Mouse (Mus musculus) frontal cortex, postnatal 36 days (tissue): ENCODE data around the gene Nfatc2ip.
"Not testable (repeated sequence)": the region's sequence is repeated elsewhere in the genome, so short reads cannot be mapped to it uniquely, and the experiment has no call there.

ENCODE experiments used
- DNase-seq, 2 experiments: peaks; one replicate each; pipeline ENCODE4 v3.0.0; 2022; ENCODE audit warnings: low spot score in 2 of 2

Gene Nfatc2ip

DNA sequence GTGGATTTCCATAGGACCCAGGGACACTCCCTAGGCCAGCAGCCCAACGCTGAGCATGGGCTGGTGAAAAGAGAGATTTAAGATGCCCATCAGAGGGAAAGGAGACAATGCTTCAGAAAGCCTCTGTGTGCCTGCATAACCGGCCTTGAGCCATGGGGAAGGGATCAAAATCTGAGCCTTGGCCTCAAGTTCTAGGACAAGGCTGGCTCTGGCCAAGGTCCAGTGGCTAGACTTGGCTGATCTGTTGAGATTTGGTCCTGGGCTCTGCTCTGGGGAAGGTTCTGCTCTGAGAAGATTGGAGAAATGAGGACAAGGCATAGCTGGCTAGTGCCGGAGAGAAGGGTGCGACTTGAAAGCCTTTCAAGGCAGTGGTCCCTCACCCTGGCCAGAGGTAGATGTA lies 14.5 kb upstream of the Nfatc2ip start:
- no peak for DNase-seq

DNA sequence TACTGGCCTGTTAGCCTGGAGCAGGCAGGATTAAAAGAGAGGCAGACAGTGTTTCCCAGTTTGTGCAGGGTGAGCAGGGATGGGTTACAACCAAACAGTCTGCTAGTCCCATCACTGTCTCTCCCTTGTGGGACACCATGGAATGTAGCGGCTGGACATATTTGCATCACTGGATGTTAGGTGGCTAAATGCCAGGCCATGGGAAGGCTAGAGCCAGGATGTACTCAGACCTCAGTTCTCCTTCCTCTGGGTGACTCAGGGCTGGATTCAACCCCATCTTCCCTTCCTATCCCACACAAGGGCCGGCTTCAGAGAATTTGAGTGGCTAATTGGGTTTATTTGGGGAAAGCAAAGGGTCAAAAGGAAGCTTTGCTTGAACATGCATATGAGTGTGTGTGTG lies 12.1 kb upstream of the Nfatc2ip start:
- DNase-seq: no peak

GRCm38 (mm10) chr7:126402518-126402917 lies 6.0 kb upstream of the Nfatc2ip start:
- DNase-seq: not testable (repeated sequence)

DNA sequence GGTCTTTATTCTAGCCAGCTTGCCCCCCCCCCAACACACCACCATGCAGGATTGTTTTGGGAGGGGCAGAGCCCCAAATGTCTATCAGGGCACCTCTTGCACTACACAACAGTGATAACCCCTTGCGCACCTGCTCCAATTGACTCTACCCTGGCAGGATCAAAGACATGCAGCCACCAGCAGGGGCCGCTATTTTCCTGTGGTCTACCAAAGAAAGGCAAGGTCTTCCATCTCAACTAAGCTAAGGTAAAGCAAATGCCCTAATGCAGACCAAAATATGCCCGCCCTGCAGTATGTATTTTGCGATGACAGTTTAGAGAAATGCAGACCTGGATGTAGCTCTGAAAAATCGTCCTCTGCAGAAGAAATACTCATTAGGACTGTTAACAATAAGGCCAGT lies 3.0 kb upstream of the Nfatc2ip start:
- peak; percentile 76 to 78 for DNase-seq

- DNase-seq: no peak
These were observed 1.3 kb upstream of the Nfatc2ip start for GRCm38 (mm10) chr7:126397822-126398221.

- DNase-seq: no peak
These were observed 684 bp upstream of the Nfatc2ip start for GRCm38 (mm10) chr7:126397221-126397620.

DNA sequence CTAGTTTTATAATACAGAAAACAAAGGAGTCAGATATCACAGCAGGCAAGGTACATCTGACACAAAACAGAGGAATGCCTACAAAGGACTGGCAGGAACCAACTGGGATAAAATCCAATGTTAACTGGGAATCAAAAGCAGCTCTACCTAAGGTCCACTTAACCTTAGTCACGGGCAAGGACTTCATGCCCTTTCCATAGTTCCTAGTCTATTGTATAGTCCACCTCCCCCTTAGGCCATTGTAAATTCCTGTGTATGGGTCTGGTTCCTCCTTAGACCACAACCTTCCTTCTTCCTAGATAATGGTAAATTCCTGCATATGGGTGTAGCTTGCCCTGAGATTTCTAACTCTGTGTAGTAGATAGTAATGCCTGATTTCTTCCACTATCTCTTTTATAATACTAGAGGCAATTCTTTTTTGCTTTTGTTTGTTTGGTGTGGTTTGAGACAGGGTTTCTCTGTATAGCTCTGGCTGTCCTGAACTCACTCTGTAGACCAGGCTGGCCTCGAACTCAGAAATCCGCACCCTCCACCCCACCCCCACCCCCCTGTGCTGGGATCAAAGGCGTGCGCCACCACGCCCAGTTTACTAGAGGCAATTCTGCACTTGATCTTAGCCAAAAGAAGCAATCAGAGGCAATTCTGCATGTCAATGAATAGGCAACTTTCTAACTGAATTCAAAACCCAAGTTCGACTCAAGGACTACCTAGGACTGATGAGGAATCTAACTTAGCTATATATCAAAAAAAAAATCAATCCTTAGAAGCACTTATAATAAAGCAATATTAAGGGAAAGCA lies 4.3 kb downstream of the Nfatc2ip start:
- not testable (repeated sequence) for DNase-seq

- no peak for DNase-seq
These were observed 8.4 kb downstream of the Nfatc2ip start for GRCm38 (mm10) chr7:126388185-126388584.

DNA sequence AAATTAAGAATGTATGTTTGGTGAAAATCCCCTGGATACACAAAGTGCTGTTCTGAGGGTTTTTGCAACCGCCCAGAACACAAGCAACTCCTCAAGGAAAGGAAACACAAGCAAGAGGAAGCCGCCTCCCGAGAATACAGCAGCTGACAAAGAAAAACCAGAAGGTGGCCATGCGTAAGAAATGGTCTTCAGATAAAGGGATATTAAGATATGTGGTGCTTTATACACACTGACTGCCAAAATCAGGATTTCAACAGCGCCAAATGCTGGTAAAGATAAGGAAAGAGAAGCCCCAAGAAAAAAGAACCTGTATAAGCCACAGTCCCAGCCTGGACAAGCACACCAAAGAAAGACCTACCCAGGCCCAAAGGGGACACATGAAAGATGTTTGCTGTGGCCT lies 13.0 kb downstream of the Nfatc2ip start:
- no peak for DNase-seq

DNA sequence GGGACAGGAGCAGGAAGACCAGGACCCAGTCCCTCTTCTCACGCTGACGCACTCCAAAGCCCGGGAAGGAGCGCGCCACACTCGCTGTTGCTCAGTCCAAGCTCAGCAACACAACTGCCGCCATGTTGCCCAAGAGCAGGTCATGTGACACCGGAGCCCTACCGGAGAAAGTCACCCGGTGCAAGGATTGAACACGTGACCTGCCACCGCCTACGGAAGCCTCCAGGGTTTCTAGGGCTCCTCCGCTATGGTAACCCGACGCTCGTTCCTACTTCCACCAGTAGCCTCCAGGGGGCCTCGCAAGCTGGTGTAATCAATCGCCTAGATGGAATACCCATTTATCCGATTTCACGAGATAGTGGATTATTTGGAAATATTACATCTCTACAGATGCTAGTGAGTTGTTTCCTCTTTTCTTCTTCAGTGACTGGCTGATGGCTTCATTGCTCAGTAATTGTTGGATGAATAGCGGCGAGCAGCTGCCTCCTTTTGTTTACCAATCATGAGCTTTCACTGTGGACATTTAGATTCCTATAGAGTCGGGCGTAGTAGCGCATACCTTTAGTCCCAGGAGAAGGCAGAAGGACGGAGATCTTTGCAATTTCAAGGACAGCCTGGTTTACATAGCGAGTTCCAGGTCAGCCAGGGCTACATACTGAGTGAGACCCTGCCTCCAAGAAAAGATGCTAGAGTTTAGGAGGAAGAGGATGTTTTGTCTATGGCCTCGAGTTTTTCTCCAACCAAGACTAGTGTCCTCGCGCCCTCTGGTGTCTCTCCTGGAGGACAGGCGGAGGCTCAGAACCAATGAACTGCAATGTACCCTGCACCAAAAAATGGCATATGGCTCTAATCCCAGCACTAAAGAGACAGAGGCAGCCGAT lies 19.0 kb downstream of the Nfatc2ip start, which contains the start of gene Spns1:
TSS of gene Spns1 (minus strand) at position 173 of the 881 bp plus-strand sequence.
- DNase-seq: peak; percentile 98 to 99

GRCm38 (mm10) chr7:126376903-126377277 lies 19.6 kb downstream of the Nfatc2ip start:
- no peak for DNase-seq

DNA sequence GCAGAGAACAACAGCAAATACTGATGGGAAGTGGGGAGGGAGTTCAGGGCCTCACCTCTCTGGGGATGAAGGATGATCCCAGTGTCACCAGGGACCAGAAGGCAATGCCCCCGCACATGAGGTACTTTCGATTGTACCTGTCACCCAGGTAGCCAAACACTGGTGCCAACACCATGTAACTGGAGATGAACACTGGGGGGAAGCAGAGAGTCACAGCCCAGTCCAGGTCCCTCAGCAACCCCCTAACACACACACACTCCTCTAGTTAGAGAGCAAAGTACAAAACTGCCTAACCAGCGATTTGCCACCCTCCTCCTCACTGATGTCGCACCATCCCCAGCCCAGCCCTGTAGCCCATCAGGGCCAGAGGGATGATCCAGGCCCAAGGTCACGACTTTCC lies 21.5 kb downstream of the Nfatc2ip start:
- DNase-seq: no peak

DNA sequence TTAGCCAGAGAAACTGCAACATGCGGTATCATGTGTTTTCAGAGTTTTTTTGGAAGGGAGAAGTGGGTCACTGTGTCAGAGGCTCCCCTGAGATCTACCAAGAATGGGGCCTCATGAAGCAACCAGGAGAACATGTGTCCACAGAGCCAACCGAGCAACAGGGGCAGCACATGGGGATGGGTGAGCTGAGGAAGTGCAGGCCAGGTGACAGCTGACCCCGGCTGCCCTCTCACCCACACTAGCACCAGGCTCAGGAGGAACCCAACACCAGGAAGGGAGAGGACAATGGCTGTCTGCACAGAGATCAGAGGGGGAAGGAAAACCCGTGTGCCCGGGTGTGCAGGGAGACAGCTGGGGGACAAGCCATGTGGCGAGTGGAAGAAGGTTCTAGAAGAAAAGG lies 22.0 kb downstream of the Nfatc2ip start:
- DNase-seq: no peak

DNA sequence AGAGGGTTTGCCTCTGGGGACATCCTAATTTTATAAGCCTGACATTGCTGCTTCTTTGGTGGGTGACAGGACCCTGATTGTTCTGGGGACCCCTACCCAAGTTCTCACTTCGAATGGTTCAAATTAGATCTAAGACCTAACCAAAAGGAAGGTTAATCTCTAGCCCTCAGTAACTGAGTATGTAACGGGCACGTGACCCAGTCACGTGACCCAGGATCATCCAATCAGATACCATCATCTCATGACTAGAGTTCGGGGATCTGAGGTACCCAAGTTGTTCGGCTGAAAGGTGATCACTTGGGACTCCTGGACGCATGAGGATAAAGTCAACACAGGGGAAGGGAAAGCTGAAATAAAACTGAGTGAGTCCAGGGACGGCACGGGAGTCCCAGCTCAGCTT lies 23.5 kb downstream of the Nfatc2ip start:
- no peak for DNase-seq

DNA sequence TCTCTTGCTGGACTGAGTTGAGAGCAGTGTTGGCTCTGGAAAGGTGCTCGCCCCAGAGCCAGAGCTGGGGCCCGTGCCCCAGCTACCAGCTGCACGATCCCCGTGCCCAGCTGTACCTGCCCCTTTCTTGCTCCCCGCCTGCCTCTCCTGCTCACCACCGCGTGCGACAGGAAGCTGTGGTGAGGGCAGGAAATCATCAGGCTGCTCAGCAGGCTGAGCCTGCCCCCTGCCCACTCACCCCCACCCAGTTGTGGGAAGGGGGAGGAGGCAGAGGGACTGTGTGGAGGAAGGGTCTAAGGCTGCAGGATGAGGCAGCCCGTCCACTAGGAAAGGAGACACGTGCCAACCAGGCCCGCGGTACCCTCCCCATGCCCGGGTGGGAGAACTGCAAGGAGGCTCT lies 27.1 kb downstream of the Nfatc2ip start, which contains the start of gene Lat:
TSS of gene Lat (minus strand) at position 178 of the 400 bp plus-strand sequence.
- no peak for DNase-seq

- DNase-seq: no peak
These were observed 28.2 kb downstream of the Nfatc2ip start for GRCm38 (mm10) chr7:126368367-126368766.

- no peak for DNase-seq
These were observed 28.9 kb downstream of the Nfatc2ip start for GRCm38 (mm10) chr7:126367636-126368035.

GRCm38 (mm10) chr7:126363038-126363437 lies 33.5 kb downstream of the Nfatc2ip start:
- no peak for DNase-seq

DNA sequence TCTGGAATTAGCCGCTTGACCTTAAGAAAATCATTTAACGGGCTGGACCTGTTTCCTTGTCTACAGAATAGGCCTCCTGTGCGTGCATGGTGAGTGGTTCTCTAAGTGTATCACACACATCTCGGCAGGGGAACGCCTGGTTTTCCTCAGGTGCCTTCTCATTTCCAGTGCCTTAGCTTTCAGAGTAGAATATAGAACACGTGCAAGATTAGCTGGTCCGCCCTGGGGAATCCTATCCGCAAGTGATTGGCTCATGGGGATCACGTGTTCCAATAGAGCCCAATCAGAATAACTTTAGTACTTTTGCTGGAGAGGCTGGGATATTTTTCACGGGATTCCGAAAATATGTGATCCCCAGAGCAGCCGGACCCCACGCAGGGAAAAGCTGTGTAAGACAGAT lies 37.5 kb downstream of the Nfatc2ip start:
- DNase-seq: no peak

GRCm38 (mm10) chr7:126358413-126358812 lies 38.1 kb downstream of the Nfatc2ip start:
- no peak for DNase-seq

GRCm38 (mm10) chr7:126357838-126358237 lies 38.7 kb downstream of the Nfatc2ip start:
- DNase-seq: no peak

DNA sequence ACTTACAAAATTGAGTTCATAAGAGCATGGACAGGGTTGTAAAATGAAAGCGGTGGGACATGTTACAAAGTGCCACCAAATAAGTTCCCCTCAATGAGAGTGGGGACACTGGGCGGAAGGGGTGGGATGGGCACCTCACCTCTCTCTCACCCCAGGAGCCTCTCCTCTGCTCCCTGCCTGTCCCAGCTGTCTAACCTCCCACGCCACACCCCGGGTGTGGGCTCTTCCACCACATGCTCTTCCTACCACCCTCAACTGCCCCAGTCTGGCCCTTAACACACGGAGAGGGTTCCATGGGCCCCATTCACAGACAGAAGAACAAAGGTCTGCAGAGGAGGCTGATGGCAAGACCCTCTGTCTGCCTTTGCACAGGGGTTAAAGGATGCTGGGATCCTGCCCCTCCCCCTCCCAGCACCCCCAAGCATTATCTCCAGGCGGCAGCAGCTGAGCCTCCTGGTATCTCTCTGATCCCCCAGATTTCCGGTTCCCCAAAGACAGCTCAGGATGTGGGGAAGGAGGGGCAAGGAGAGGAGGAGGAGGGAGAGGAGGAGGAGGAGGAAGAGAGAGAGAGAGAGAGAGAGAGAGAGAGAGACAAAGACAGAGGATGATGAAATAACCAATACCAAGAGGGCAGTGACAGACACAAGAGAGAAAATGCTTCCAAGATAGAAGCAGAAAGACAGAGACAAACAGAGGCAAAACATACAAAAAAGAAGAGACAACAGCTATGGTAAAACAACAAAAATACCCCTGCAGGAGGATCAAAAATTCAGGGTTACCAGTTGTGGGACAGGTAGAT lies 39.5 kb downstream of the Nfatc2ip start:
- DNase-seq: no peak
